Mouse (Mus musculus): ENCODE measurements around the gene 1190002N15Rik. TPM values are rescaled to one million over a fixed set of nuclear protein-coding genes. Genes with fewer than 3 reads are reported as not detected.

Gene 1190002N15Rik
- polyA plus RNA-seq, 1 experiment from 2014 or later: 56.2 TPM

DNA sequence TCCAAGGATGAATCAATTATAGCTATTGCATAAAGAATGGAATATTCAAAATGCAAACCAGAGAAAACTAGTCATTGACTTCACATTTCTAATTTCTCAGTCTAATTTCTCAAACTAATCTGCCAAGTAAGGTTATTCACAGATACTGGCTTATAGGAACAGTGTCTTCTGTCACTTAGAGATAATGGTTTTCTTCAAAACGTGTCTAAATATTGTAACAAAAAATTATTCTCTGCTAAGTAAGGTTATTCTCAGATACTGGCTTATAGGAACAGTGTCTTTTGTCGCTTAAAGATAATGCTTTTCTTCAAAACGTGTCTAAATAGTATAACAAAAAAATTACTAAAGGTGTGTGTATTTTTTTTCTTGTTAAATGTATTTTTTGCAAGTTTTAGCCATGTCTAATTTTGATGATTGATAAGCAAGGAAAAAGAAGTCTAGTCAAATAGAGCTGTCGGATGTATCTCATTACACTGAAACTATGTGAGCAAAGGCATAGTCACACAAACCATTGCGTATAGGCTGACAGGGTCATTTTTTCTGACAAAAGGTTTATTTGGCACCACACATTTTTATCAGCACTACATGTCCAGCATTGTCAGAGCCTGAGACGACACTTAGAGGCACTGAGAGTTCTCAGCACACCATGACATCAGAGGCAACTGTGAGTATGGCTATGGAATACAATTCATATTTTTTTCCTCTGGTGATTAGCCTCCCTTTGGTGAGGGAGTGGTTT lies 19.1 kb upstream of the 1190002N15Rik start:
- H3K4me3 ChIP-seq (ENCODE audit: control insufficient read depth in 1 of 2, insufficient read depth in 1 of 2, low read depth in 1 of 2, low read length in 2 of 2): no peak overlapping the region
- H3K36me3 ChIP-seq (ENCODE audit: control insufficient read depth, insufficient read depth, low read length): no peaks in the 10 kb centered on the region
- H3K9me3 ChIP-seq (ENCODE audit: control insufficient read depth, low read length): no peaks in the 10 kb centered on the region
- no peak overlapping the region for H3K9ac ChIP-seq (ENCODE audit: low read length)
- ATAC-seq (ENCODE audit: insufficient number of reproducible peaks, insufficient read depth, low FRiP score, low read depth): no peak
- WGBS: 70% methylated on average over 6 of the region's 6 CpGs
- no peaks in the 10 kb centered on the region; a peak in 1 of 4 replicates for H3K4me1 ChIP-seq (ENCODE audit: control insufficient read depth in 2 of 2, insufficient read depth in 2 of 2, low read length in 2 of 2)
- no peaks in the 10 kb centered on the region for H3K27me3 ChIP-seq (ENCODE audit: control insufficient read depth, insufficient read depth, low read length)
- no peak overlapping the region for H3K4me2 ChIP-seq (ENCODE audit: low read length)
- no peak overlapping the region for H3K27ac ChIP-seq (replicated peaks in 1 of 2; ENCODE audit: control insufficient read depth in 1 of 2, insufficient read depth in 1 of 2, low read depth in 2 of 2, low read length in 2 of 2)

GRCm38 (mm10) chr9:94556249-94556648 lies 18.4 kb upstream of the 1190002N15Rik start:
- Histone ChIP-seq H3K27me3 (ENCODE audit: control insufficient read depth, insufficient read depth, low read length) (no peaks in the 10 kb centered on the region), H3K4me3 (ENCODE audit: control insufficient read depth in 1 of 2, insufficient read depth in 1 of 2, low read depth in 1 of 2, low read length in 2 of 2) (no peak overlapping the region), H3K4me2 (ENCODE audit: low read length) (no peak overlapping the region), H3K9ac (ENCODE audit: low read length) (no peak overlapping the region), H3K4me1 (ENCODE audit: control insufficient read depth in 2 of 2, insufficient read depth in 2 of 2, low read length in 2 of 2) (no peaks in the 10 kb centered on the region; a peak in 1 of 4 replicates), H3K36me3 (ENCODE audit: control insufficient read depth, insufficient read depth, low read length) (no peaks in the 10 kb centered on the region), H3K27ac (replicated peaks in 1 of 2; ENCODE audit: control insufficient read depth in 1 of 2, insufficient read depth in 1 of 2, low read depth in 2 of 2, low read length in 2 of 2) (no peak overlapping the region), H3K9me3 (ENCODE audit: control insufficient read depth, low read length) (no peaks in the 10 kb centered on the region)
- no peak for ATAC-seq (ENCODE audit: insufficient number of reproducible peaks, insufficient read depth, low FRiP score, low read depth)

DNA sequence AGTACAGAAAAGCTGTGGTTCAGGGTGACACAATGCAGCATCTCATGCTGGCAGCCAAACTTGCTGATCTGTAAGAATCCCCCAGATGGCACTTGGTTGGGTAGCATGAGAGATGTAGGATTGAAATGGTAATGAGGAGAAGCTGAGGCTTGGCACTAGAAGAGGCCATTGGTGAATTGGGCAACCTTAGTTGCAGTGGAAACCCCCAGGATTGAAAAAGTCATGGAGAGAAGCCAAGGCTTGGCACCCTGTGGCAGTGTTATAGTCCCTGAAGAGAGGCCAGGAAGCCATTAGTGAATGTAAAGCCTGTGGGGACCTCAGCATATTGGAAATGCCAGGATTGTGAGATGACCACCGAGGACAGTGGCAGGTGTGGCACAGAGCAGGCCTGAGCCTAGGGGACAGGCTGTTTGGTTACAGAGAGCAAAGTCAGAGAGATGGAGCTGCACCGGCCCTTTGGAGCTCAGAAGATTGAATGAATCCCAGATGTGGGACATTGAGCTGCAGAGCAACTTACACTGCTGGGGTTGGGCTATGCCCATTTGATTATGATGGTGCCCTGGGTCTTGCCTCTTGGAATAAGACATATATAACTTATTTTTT lies 12.7 kb upstream of the 1190002N15Rik start:
- Histone ChIP-seq H3K9me3 (ENCODE audit: control insufficient read depth, low read length) (no peaks in the 10 kb centered on the region), H3K36me3 (ENCODE audit: control insufficient read depth, insufficient read depth, low read length) (no peaks in the 10 kb centered on the region), H3K4me3 (ENCODE audit: control insufficient read depth in 1 of 2, insufficient read depth in 1 of 2, low read depth in 1 of 2, low read length in 2 of 2) (no peak overlapping the region), H3K4me2 (ENCODE audit: low read length) (no peak overlapping the region), H3K9ac (ENCODE audit: low read length) (no peak overlapping the region), H3K4me1 (ENCODE audit: control insufficient read depth in 2 of 2, insufficient read depth in 2 of 2, low read length in 2 of 2) (no peaks in the 10 kb centered on the region), H3K27me3 (ENCODE audit: control insufficient read depth, insufficient read depth, low read length) (no peaks in the 10 kb centered on the region), H3K27ac (replicated peaks in 1 of 2; ENCODE audit: control insufficient read depth in 1 of 2, insufficient read depth in 1 of 2, low read depth in 2 of 2, low read length in 2 of 2) (no peak overlapping the region)
- 87% methylated on average over 2 of the region's 2 CpGs for WGBS
- ATAC-seq (ENCODE audit: insufficient number of reproducible peaks, insufficient read depth, low FRiP score, low read depth): no peak

GRCm38 (mm10) chr9:94543881-94544280 lies 6.0 kb upstream of the 1190002N15Rik start:
- no peak overlapping the region for H3K4me2 ChIP-seq (ENCODE audit: low read length)
- H3K27me3 ChIP-seq (ENCODE audit: control insufficient read depth, insufficient read depth, low read length): no peaks in the 10 kb centered on the region
- H3K36me3 ChIP-seq (ENCODE audit: control insufficient read depth, insufficient read depth, low read length): no peaks in the 10 kb centered on the region
- H3K9ac ChIP-seq (ENCODE audit: low read length): no peak overlapping the region
- ATAC-seq (ENCODE audit: insufficient number of reproducible peaks, insufficient read depth, low FRiP score, low read depth): no peak
- no peaks in the 10 kb centered on the region for H3K9me3 ChIP-seq (ENCODE audit: control insufficient read depth, low read length)
- H3K4me3 ChIP-seq (ENCODE audit: control insufficient read depth in 1 of 2, insufficient read depth in 1 of 2, low read depth in 1 of 2, low read length in 2 of 2): no peak overlapping the region
- WGBS: 87% methylated on average over 4 of the region's 4 CpGs
- H3K4me1 ChIP-seq (ENCODE audit: control insufficient read depth in 2 of 2, insufficient read depth in 2 of 2, low read length in 2 of 2): peaks cover 0 to 4% of the 10 kb centered on the region in 2 experiments; a peak in 2 of 4 replicates
- H3K27ac ChIP-seq (replicated peaks in 1 of 2; ENCODE audit: control insufficient read depth in 1 of 2, insufficient read depth in 1 of 2, low read depth in 2 of 2, low read length in 2 of 2): no peak overlapping the region

DNA sequence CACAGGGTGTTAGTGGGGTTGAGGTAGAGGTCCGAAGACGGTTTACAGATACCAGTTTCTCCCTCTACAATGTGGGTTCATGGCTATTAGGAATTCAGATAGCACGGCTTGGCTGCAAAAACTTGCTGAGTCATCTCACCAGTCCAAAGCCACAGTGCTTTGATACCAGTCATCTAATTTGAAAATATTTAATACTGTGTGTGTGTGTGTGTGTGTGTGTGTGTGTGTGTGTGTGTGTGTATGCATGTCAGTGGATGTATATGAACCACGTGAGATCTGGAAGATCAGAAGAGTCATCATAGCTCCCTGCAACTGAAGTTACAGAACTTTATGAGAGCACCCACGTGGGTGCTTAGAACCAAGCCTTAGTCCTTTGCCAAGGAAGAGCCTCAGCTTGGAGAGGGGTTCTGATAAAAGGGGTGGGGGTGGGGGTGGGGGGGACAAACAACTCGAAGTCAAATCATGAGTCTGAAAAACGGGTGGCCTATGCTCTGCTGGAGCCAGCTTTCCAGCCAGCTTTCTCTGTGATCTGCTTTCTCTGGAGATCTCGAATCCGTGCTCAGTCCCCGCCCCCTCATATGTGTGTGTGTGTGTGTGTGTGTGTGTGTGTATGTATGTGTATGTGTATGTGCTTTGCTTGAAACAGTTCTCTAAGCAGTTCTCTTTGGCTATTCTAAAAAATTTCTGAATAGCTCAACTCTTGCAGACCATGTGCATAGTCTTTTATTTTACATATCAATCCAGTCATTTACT lies 2.6 kb upstream of the 1190002N15Rik start:
- H3K9me3 ChIP-seq (ENCODE audit: control insufficient read depth, low read length): no peaks in the 10 kb centered on the region
- peaks cover 0 to 4% of the 10 kb centered on the region in 2 experiments; a peak in 2 of 4 replicates for H3K4me1 ChIP-seq (ENCODE audit: control insufficient read depth in 2 of 2, insufficient read depth in 2 of 2, low read length in 2 of 2)
- H3K27ac ChIP-seq (replicated peaks in 1 of 2; ENCODE audit: control insufficient read depth in 1 of 2, insufficient read depth in 1 of 2, low read depth in 2 of 2, low read length in 2 of 2): no peak overlapping the region
- H3K4me2 ChIP-seq (ENCODE audit: low read length): peak overlapping the region; percentile 73
- 0 out of 4 replicates have a peak overlapping the region, but pooled peaks of 1 of the 2 experiments have one; percentile 79 for H3K4me3 ChIP-seq (ENCODE audit: control insufficient read depth in 1 of 2, insufficient read depth in 1 of 2, low read depth in 1 of 2, low read length in 2 of 2)
- no peaks in the 10 kb centered on the region for H3K36me3 ChIP-seq (ENCODE audit: control insufficient read depth, insufficient read depth, low read length)
- no peak for ATAC-seq (ENCODE audit: insufficient number of reproducible peaks, insufficient read depth, low FRiP score, low read depth)
- H3K9ac ChIP-seq (ENCODE audit: low read length): no peak overlapping the region
- H3K27me3 ChIP-seq (ENCODE audit: control insufficient read depth, insufficient read depth, low read length): no peaks in the 10 kb centered on the region
- WGBS: 42% methylated on average over 10 of the region's 10 CpGs

DNA sequence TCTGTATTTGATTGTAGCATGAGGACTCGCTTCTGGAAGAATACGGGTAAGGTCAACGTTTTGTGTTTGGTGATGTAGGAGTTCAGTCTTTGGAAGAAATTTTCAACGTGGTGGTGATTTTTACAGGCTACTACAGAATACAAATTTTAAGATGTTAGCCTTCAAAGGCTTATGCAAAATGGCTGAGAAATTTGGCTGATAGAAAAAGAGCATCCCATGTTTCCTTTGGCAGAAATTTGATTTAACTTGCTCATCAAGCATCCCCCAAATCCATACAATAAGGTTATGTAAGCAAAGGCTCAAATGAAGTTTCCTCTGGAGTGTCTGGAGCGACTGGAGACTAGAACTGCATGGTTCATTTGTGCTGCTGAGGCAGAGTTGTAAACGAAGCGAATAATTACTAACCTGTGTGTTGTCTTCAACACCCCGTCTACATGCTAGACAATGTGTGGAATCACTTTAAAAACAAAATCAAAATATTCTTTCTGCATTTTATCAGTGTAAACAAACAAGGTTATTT lies 1.5 kb upstream of the 1190002N15Rik start:
- H3K9ac ChIP-seq (ENCODE audit: low read length): peak overlapping the region; percentile 95
- ATAC-seq (ENCODE audit: insufficient number of reproducible peaks, insufficient read depth, low FRiP score, low read depth): no peak
- H3K36me3 ChIP-seq (ENCODE audit: control insufficient read depth, insufficient read depth, low read length): no peaks in the 10 kb centered on the region
- H3K9me3 ChIP-seq (ENCODE audit: control insufficient read depth, low read length): no peaks in the 10 kb centered on the region
- peak overlapping the region; percentile 73 for H3K4me2 ChIP-seq (ENCODE audit: low read length)
- peak overlapping the region in 1 of 2 experiments; percentile 79; a peak in 3 of 4 replicates for H3K4me3 ChIP-seq (ENCODE audit: control insufficient read depth in 1 of 2, insufficient read depth in 1 of 2, low read depth in 1 of 2, low read length in 2 of 2)
- H3K27ac ChIP-seq (replicated peaks in 1 of 2; ENCODE audit: control insufficient read depth in 1 of 2, insufficient read depth in 1 of 2, low read depth in 2 of 2, low read length in 2 of 2): peak overlapping the region in 1 of 2 experiments; percentile 98; a peak in 2 of 4 replicates
- peaks cover 0 to 4% of the 10 kb centered on the region in 2 experiments; a peak in 2 of 4 replicates for H3K4me1 ChIP-seq (ENCODE audit: control insufficient read depth in 2 of 2, insufficient read depth in 2 of 2, low read length in 2 of 2)
- no peaks in the 10 kb centered on the region for H3K27me3 ChIP-seq (ENCODE audit: control insufficient read depth, insufficient read depth, low read length)
- WGBS: 40% methylated on average over 8 of the region's 8 CpGs

GRCm38 (mm10) chr9:94538823-94539143 lies 902 bp upstream of the 1190002N15Rik start:
- H3K4me2 ChIP-seq (ENCODE audit: low read length): peak overlapping the region; percentile 73
- H3K4me1 ChIP-seq (ENCODE audit: control insufficient read depth in 2 of 2, insufficient read depth in 2 of 2, low read length in 2 of 2): peaks cover 0 to 10% of the 10 kb centered on the region in 2 experiments; a peak in 2 of 4 replicates
- WGBS: 0% methylated on average over 22 of the region's 22 CpGs
- H3K9ac ChIP-seq (ENCODE audit: low read length): peak overlapping the region; percentile 95
- ATAC-seq (ENCODE audit: insufficient number of reproducible peaks, insufficient read depth, low FRiP score, low read depth): peak; percentile 26
- H3K9me3 ChIP-seq (ENCODE audit: control insufficient read depth, low read length): no peaks in the 10 kb centered on the region
- H3K4me3 ChIP-seq (ENCODE audit: control insufficient read depth in 1 of 2, insufficient read depth in 1 of 2, low read depth in 1 of 2, low read length in 2 of 2): peak overlapping the region; percentile 66 to 79
- H3K36me3 ChIP-seq (ENCODE audit: control insufficient read depth, insufficient read depth, low read length): no peaks in the 10 kb centered on the region
- no peaks in the 10 kb centered on the region for H3K27me3 ChIP-seq (ENCODE audit: control insufficient read depth, insufficient read depth, low read length)
- H3K27ac ChIP-seq (replicated peaks in 1 of 2; ENCODE audit: control insufficient read depth in 1 of 2, insufficient read depth in 1 of 2, low read depth in 2 of 2, low read length in 2 of 2): peak overlapping the region; percentile 92 to 98

Measured in heart, embryonic 14.5 days (tissue).